Mouse (Mus musculus) ES-Bruce4 (cell line): Measurements from ENCODE around the gene Tbc1d2b. TPM values are rescaled to one million over a fixed set of nuclear protein-coding genes. Genes with fewer than 3 reads are reported as not detected.

Source experiments
- H3K27ac ChIP-seq: 2 replicates; pipeline ENCODE4 v1.5.1; 2012; ENCODE audit warnings: low read length, inconsistent platforms; ENCODE audit not compliant: insufficient read depth
- H3K27me3 ChIP-seq: 2 replicates; pipeline ENCODE4 v1.6.1; 2012; ENCODE audit warnings: mild to moderate bottlenecking, low read length, inconsistent platforms; ENCODE audit not compliant: control insufficient read depth, poor library complexity, insufficient read depth, severe bottlenecking
- H3K36me3 ChIP-seq: 2 replicates; pipeline ENCODE4 v1.6.1; 2012; ENCODE audit warnings: inconsistent platforms, mild to moderate bottlenecking, low read length, moderate library complexity; ENCODE audit not compliant: control insufficient read depth, poor library complexity, insufficient read depth, severe bottlenecking
- H3K4me1 ChIP-seq: one replicate; pipeline ENCODE4 v1.8.1; 2011; ENCODE audit warnings: low read length; ENCODE audit not compliant: control insufficient read depth, insufficient read depth
- H3K4me3 ChIP-seq: 2 replicates; pipeline ENCODE4 v1.5.1; 2011; ENCODE audit warnings: low read depth, mild to moderate bottlenecking, low read length
- H3K9ac ChIP-seq: 2 replicates; pipeline ENCODE4 v1.6.1; 2012; ENCODE audit warnings: low read depth, mild to moderate bottlenecking, inconsistent platforms; ENCODE audit not compliant: poor library complexity, severe bottlenecking
- H3K9me3 ChIP-seq: replicated peaks from 2 replicates; pipeline ENCODE4 v1.6.1; 2012; ENCODE audit warnings: mild to moderate bottlenecking, low read length, inconsistent platforms; ENCODE audit not compliant: control insufficient read depth, poor library complexity, insufficient read depth, severe bottlenecking
- CTCF ChIP-seq: IDR thresholded peaks from one replicate; pipeline ENCODE4 v1.8.1; 2011; ENCODE audit warnings: low read depth, low read length
- EP300 ChIP-seq: IDR thresholded peaks from 2 replicates; pipeline ENCODE4 v1.6.1; 2011; ENCODE audit warnings: low read depth, low read length; ENCODE audit not compliant: insufficient read depth
- POLR2A ChIP-seq: IDR thresholded peaks from one replicate; pipeline ENCODE4 v1.8.1; 2011; ENCODE audit warnings: low read length; ENCODE audit not compliant: insufficient read depth
- polyA plus RNA-seq: library from polyadenylated mRNA; stranded (reverse); fragments of >200 nt; gene quantifications from 2 replicates; pipeline ENCODE4 v1.2.4, GENCODE M21; 2011; ENCODE audit warnings: low read depth; ENCODE audit not compliant: missing spikeins, insufficient read depth, insufficient read length

The Tbc1d2b gene
- polyA plus RNA-seq, 1 experiment = 8.5 TPM

DNA sequence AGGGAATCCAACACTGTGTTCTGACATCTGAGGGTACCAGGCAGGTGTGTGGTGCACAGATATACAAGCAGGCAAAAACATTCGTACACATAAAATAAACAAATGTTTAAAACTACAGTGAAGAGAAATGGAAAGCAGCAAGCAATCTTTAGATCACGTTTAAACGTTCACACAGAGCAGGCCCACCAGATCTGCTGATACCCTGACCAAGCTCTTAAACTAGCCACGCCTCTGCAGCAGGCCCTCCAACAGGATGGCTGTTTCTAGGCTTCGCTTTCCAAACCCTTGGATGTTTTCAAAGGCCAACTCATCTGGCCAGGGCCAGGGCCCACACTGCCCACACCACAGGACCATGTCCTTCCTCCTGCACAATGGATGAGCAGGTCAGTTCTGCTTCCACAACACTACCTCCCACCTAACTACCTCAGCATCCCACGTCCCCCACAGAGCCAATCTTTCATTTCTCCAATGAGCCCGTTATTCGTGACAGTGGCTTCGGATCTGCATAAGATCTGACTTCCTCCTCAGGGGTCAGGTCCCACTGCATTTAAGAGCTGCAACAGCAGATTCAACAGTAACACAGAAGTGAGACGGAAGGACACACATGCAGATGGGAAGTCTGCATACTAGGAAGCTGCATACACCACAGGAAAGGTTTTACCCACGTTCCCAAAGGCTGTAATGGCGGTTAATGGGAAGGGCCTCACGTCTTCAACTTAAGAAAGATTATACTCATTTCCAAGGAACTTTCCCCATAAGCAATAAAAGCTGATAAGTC, 12.7 kb downstream of the Tbc1d2b start:
- H3K27me3 ChIP-seq = no peaks in the 10 kb centered on the region
- H3K4me1 ChIP-seq = peaks cover 4% of the 10 kb centered on the region
- TF ChIP-seq EP300 = no peak
- TF ChIP-seq POLR2A = no peak
- no peak for TF ChIP-seq CTCF
- H3K27ac ChIP-seq = no peak overlapping the region
- H3K4me3 ChIP-seq = no peak overlapping the region
- H3K36me3 ChIP-seq = no peaks in the 10 kb centered on the region
- no peak overlapping the region for H3K9ac ChIP-seq
- no peaks in the 10 kb centered on the region for H3K9me3 ChIP-seq

DNA sequence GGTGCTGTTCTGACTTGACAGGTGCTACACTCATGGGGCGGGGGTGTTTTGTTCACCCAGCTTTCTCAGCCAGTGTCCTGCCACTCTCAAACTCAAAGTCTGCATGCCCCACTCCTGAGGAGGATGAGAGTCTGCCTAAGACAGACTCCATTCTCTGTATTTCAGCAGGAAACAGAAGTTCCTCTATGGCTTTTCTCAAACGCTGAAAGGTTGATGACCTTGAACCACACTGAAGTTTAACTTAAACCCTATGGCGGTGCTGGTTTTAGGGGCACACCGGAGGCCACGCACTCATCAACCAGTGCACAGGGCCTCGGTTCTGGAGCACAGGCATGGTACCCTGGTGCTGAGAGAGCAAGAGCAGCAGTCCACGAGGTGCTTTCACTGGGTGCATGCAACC, 13.4 kb downstream of the Tbc1d2b start:
- H3K27ac ChIP-seq = no peak overlapping the region
- H3K27me3 ChIP-seq = no peaks in the 10 kb centered on the region
- H3K9ac ChIP-seq = no peak overlapping the region
- H3K4me3 ChIP-seq = no peak overlapping the region
- TF ChIP-seq EP300 (no peak), CTCF (no peak), POLR2A (no peak)
- no peaks in the 10 kb centered on the region for H3K36me3 ChIP-seq
- H3K4me1 ChIP-seq = peaks cover 4% of the 10 kb centered on the region
- H3K9me3 ChIP-seq = no peaks in the 10 kb centered on the region

DNA sequence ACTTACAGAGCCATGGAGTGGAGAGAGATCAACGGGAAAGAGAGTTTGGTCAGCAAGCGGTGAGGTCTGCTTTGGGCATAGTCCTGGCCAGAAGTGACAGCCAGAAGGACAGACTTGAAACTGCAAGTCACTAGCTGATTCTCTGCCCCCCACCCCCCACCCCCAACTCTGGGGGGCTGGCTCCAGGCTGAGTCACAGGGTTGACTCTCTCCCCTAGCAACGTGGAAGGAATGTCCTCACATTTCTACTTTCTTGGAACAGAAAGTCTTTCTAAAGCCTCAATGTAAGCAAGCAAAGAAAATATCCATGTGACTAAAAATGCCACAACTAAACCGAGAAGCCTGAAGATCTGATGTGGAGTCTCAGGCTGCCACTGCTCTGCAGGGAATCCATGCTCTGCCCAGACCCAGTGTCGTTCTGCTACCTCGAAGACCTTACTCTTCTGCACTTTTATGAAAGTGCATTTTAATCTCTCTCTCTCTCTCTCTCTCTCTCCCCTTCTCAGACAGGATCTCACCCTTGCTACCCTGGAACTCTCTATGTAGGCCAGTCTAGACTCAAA, 14.7 kb downstream of the Tbc1d2b start:
- H3K9me3 ChIP-seq = no peaks in the 10 kb centered on the region
- H3K9ac ChIP-seq = no peak overlapping the region
- no peaks in the 10 kb centered on the region; the same call in 1 of the 2 replicates for H3K27me3 ChIP-seq
- H3K4me3 ChIP-seq = no peak overlapping the region
- no peaks in the 10 kb centered on the region for H3K36me3 ChIP-seq
- no peak for TF ChIP-seq CTCF
- TF ChIP-seq POLR2A = no peak
- no peak for TF ChIP-seq EP300
- H3K4me1 ChIP-seq = peaks cover 2% of the 10 kb centered on the region
- H3K27ac ChIP-seq = no peak overlapping the region

DNA sequence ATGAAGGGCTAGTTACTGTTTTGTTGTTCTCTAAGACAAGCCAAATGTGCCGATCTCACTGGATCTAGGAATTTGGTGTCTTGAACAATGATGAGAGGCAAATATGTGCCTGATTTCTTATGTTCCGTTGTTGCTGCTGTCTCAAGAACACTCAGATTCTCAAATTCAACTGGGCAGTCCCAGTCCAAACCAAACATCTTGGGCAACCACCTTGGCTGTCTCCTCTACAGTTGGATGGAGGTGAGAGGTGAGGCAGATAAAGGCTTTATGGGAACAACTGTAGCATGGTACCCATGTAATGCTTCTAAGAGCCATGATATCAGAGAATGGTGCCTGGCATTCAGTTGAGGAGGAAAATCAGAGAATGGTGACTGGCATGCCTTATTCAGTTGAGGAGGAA, 17.4 kb downstream of the Tbc1d2b start:
- H3K27ac ChIP-seq = no peak overlapping the region
- no peak for TF ChIP-seq EP300
- no peak for TF ChIP-seq CTCF
- TF ChIP-seq POLR2A = no peak
- peaks cover 2% of the 10 kb centered on the region for H3K4me1 ChIP-seq
- H3K4me3 ChIP-seq = no peak overlapping the region
- no peaks in the 10 kb centered on the region for H3K9me3 ChIP-seq
- H3K27me3 ChIP-seq = no peaks in the 10 kb centered on the region; the same call in 1 of the 2 replicates
- no peaks in the 10 kb centered on the region for H3K36me3 ChIP-seq
- no peak overlapping the region for H3K9ac ChIP-seq

DNA sequence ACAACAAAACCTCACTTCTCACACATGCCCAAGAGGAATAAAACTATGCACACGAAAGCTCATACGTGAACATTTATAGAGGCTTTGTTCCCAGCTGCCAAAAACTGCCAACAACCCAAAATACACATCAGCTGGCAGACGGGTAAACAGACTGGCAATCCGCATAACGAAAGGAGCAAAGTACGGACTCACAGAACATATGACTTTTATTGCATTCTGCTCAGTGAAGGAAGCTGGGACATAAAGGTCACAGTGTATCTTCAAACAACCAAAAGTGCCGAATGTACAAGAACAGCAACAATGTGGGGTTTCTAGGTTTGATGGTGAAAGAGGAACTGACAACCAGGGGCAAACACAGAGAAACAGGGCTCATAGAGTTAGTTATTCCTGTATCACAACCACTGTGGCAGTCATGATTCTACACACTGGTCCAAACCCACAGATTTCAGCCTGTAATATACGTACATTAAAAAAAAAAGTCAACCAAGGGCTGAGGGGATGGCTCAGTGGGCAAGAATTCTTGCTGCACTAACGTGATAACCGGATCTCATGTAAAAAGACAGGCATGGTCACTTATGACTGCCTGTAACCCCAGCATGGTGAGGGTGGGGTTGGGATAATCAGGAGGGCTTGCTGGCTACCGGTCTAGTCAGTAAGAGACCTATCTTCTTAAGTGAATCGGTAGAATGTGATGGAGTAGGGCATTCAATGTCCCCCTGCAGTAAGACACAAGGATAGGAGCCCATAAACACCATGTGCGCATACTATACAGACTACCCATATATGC, 19.4 kb downstream of the Tbc1d2b start:
- no peaks in the 10 kb centered on the region; the same call in 1 of the 2 replicates for H3K27me3 ChIP-seq
- H3K9me3 ChIP-seq = no peaks in the 10 kb centered on the region
- no peak overlapping the region for H3K9ac ChIP-seq
- H3K27ac ChIP-seq = no peak overlapping the region
- TF ChIP-seq EP300 (no peak), POLR2A (no peak), CTCF (no peak)
- H3K4me3 ChIP-seq = no peak overlapping the region
- no peaks in the 10 kb centered on the region for H3K36me3 ChIP-seq
- H3K4me1 ChIP-seq = no peaks in the 10 kb centered on the region
